Mouse (Mus musculus) left cerebral cortex, postnatal 25 days (tissue): ENCODE measurements around the gene Plekhh3. TPM values are rescaled to one million over a fixed set of nuclear protein-coding genes. Genes with fewer than 3 reads are reported as not detected.
"Not testable (repeated sequence)": the region's sequence is repeated elsewhere in the genome, so short reads cannot be mapped to it uniquely, and the experiment has no call there.

Source experiments
- DNase-seq, 2 experiments: peaks; one replicate each; pipeline ENCODE4 v3.0.0; 2022; ENCODE audit warnings: low spot score in 2 of 2, mixed read lengths in 1 of 2
- intact Hi-C: fragments of 180-260 bp; cut with DNase I; formaldehyde crosslinking; loops from one replicate; pipeline ENCODE4 v1.15.1; 2025
- total RNA-seq, 2 experiments: library from RNA; stranded (reverse); gene quantifications; 2 replicates each; pipeline ENCODE4 v1.2.3; 2021

Gene Plekhh3
- total RNA-seq, 2 experiments from 2014 or later: 8.8 to 11.5 TPM

- intact Hi-C loops, DNase-seq: not testable (repeated sequence)
These were observed 11.0 kb downstream of the Plekhh3 start for GRCm38 (mm10) chr11:101160151-101160550.

DNA sequence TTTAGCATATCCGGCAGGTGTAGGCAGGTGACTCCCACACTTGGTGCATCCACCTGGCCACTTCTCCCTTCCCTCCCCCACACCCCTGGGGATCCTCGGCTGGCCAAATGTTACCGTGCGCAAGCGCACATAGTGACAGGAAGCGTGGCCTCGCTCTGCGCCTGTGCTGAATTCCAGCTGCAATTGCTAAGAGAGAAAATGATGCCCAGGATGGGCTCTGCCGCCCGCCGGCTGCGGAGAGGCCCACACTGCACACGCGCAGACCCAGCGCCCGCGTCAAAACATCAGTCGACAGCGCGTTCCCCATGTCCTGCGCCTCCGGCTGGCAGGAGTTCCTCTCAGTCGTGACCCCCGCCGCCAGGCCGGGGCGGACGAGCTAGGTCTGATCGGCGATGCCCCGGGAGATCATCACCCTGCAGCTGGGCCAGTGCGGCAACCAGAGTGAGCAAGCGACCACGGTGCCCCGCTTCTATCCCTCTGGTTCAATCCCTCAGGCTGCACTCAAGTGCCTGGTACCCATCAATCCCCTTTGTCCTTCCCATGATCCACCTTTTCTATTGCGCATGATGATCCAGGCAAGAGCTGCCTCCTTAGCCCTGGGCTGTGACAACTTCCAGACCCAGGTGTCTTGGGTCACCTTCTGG, 15.3 kb downstream of the Plekhh3 start, which contains the start of gene Tubg2:
Gene Tubg2 (plus strand): TSS at position 180 of the 644 bp plus-strand sequence.
- DNase-seq: peak; percentile 84 to 92
- intact Hi-C loops: no loop called here

- no peak for DNase-seq
- intact Hi-C loops: no loop called here
These were observed 16.0 kb downstream of the Plekhh3 start for GRCm38 (mm10) chr11:101155151-101155550.

DNA sequence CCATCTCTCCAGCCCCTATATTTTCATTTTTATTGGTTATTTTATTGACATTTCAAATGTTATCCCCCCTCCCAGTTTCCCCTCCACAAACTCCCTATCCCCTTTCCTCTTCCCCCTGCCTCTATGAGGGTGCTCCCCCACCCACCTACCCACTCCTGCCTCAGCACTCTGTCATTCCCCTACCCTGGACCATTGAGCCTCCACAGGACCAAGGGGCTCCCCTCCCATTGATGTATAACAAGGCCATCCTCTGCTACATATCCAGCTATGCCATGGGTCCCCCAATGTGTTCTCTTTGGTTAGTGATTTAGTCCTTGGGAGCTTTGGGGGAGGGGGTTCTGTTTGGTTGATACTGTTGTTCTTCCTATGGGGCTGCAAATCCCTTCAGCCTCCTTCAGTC, 16.5 kb downstream of the Plekhh3 start:
- intact Hi-C loops: no loop called here
- no peak for DNase-seq

- intact Hi-C loops: no loop called here
- DNase-seq: no peak
These were observed 18.3 kb downstream of the Plekhh3 start for GRCm38 (mm10) chr11:101152825-101153224.

DNA sequence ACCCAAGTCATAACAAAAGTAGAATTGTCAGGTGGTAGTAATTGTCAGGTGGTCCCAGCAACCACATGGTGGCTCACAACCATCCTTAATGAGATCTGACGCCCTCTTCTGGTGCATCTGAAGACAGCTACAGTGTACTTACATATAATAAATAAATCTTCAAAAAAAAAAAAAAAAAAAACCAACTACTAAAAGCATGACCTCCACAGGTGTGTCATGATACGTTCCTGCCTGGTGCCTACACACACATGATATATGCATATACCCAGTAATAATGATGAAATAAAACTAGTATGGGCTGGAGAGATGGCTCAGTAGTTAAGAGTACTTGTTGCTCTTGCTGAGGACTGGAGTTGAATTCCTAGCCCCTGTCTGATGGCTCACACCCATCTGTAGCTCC, 20.1 kb downstream of the Plekhh3 start:
- DNase-seq: no peak
- intact Hi-C loops: no loop called here

DNA sequence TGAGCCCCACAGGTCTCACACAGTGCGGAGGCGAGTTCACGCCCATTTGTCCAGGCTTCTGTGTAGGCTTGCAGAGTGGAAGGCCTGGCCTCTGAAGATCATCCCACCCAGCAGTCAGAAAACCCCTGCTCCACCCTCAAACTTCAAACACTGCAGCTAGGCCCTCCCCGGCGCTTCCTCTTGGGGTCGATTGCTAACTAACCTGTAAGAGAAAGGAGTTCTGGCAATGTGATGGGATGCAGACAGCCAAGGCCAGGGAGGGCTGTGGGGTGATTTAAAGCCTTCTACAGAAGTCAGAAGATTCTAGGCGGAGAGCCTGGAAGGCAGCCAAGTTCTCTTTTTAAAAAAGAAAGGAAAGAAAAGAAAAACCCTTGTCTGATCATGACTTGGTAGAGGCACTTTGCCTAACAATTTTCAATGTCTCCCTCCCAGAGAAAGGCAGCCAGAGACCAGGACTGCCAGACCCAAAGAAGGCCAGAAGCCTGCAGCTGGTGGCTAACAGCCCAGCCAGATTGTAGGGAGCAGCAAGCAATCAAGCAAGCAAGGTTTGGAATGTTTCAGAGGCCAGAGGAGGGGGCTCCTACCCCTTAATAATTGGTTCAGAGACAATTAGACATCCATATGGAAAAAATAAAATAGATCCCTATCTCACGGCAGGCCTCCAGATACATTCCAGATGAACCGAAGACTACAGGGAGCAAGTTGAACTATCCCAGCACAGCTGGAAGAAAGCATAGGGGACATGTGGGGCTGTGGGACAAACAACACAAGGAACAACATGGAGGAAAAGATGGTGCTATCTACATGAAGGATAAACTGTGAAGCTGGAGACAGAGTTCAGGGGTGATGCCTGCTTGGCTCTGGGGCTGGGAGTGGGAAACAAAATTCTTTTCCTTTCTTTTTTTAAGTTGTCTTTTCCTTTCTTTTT, 21.7 kb downstream of the Plekhh3 start:
- DNase-seq: no peak
- intact Hi-C loops: no loop called here

DNA sequence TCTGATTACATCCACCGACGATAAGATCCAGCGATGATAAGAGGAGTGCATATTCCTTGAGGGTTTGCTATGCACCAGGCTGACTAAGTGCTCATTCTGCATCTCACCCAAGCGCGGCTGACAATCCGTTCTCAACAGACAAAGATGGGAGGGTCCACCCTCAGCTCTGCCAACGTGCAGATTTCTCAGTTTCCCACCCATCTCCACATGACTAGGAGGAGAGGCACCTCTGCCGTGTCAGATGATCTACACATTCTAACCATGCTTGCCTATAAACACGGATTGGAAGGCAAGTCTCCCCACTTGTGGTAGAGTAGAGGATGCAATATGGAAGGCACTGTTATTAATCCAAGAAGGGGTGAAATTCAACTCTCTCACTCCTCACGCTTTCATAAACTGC, 22.4 kb downstream of the Plekhh3 start:
- intact Hi-C loops: no loop called here
- DNase-seq: no peak

- peak in 1 of 2 experiments; percentile 40 for DNase-seq
- intact Hi-C loops: no loop called here
These were observed 24.8 kb downstream of the Plekhh3 start for GRCm38 (mm10) chr11:101146377-101146776.

- intact Hi-C loops: no loop called here
- DNase-seq: peak; percentile 56 to 57
These were observed 27.6 kb downstream of the Plekhh3 start for GRCm38 (mm10) chr11:101143338-101144225.

DNA sequence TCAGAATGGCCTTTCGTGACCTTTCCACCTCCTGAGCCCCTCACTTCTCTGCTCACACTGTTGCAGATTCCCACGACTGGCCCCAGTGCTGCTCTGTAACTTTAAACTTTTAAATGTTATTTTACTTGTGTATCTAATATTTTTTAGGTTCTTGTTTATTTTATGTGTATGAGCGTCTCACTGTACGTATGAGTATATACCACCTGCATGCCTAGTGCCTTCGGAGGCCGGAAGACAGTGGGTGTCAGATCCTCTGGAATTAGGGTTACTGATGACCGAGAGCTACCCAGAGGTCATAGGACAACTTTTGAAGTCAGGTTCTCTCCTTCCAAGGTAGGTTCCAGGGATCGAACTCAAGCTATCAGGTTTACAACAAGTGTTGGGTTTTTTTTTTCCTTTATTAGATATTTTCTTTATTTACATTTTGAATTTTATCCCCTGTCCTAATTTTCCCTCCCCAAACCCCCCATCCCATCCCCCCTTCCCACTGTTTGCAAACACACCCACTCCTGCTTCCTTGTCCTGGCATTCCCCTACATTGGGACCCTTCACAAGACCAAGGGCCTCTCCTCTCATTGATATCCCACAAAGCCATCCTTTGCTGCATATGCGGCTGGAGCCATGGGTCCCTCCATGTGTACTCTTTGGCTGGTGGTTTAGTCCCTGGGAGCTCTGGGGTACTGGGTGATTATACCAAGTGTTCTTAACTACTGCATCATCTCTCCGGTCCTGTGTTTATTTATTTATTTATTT, 28.8 kb downstream of the Plekhh3 start:
- intact Hi-C loops: no loop called here
- DNase-seq: no peak

DNA sequence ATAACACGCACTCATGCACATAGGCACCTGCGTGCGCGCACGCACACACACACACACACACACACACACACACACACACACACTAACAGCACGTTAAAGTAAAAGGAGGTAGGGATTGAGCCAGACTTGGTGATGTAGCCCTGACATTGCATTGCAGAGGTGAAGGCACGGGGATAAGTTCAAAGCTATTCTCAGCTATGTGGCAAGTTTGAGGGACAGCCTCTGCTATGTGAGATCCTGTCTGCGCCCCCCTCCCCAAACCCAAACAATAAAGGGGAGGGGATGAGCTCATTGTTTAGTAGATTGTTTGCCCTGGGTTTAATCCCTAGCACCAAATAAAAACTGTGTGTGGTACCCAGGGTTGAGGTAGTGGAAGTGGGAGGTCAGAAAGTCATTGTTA, 30.1 kb downstream of the Plekhh3 start:
- intact Hi-C loops: no loop called here
- no peak for DNase-seq

DNA sequence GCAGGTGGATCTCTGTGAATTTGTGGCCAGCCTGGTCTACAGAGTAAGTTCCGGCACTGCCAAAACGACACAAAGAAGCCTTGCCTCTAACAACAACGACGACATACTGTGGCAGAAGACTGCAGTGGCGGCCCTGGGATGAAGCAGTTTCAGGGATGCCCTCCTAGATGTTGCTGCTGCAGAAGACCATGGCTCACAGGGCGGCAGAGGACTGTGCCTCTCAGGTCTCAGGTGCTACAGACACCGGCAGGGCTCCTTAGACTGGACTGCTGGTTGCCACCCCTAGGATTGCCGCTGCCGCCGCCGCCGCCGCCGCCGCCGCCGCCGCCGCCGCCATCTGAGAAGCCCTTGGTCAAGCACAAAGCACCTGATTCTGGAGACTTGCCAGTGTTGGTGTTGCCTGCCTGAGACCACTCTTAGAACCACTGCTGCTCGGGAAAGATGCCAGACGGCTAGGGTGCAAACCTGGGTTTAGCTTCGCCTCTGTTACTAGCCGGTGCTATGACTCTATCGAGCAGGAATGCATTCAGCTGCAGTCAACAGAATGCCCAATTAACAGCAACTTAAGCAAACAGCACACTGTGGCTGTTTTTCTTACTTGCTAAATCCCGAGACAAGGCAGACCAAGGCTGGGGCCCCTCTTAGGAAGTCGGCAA, 30.9 kb downstream of the Plekhh3 start:
- intact Hi-C loops: no loop called here

DNA sequence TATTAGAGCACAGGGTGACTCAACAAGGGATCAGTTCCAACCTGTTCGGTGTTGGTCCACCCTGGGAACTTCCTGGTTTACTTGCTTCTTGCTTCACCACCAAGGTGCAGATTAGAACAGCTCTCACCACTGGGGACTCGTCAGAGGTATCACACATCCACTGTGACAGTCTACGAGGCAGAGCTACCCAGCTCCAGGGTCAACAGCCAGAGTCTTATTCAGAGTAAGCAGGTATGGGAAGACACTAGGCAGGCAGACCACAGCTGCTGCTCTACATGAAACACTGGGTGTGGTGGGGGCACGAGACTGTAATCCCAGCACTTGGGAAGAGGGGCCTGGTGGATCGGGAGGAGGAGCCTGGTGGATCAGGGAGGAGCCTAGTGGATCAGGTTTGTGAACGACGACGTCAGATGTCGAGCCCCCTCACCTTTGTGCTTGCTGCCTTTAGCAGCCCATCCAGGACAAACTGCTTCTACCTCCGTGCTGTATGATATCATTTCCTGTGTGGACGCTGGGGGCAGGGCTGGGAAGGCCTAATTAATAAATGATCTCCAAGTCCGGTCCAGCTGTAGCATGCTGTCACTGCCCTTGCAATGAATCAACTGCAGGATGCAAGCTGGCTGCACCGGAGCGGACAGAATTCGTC, 32.5 kb downstream of the Plekhh3 start:
- DNase-seq: no peak
- intact Hi-C loops: no loop called here

More for the DNA sequence above, 30.9 kb downstream of the Plekhh3 start:
- no peak for DNase-seq

DNA sequence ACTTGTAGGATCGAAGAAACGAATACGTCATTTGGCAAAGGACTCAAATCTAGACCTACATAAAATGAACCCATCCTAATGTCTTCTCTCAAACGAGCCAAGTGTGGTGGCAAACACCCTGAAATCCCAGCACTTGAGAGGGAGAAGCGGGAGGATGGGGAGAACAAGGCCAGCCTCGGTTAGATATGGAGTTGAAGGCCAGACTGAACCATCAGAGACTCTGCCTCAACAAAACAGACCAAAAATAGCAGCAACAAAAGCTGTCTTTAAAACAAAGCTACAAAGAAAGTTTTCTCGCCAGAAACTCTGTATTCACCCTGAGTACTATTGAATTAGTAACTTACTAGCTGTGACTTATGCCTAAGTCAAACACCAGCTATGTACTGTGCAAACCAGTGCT, 34.2 kb downstream of the Plekhh3 start:
- intact Hi-C loops: no loop called here
- DNase-seq: no peak

- no peak for DNase-seq
- intact Hi-C loops: no loop called here
These were observed 36.8 kb downstream of the Plekhh3 start for GRCm38 (mm10) chr11:101134217-101134865.

- intact Hi-C loops: no loop called here
These were observed 38.1 kb downstream of the Plekhh3 start for GRCm38 (mm10) chr11:101133037-101133436.

GRCm38 (mm10) chr11:101131701-101132100, 39.5 kb downstream of the Plekhh3 start:
- intact Hi-C loops: no loop called here
- DNase-seq: no peak

More at GRCm38 (mm10) chr11:101133037-101133436, 38.1 kb downstream of the Plekhh3 start:
- DNase-seq: no peak
